Mouse (Mus musculus) cerebellum, adult (tissue): Measurements from ENCODE around the gene Scamp2.
A peak's percentile ranks its signal among the peaks of the same experiment; 100 is the strongest.

ENCODE experiments used
- ATAC-seq: cut with Nextera tagmentation; 2 replicates; pipeline ENCODE4 v1.9.2; 2017; ENCODE audit warnings: mild to moderate bottlenecking, moderate library complexity, mixed read lengths; ENCODE audit not compliant: insufficient number of reproducible peaks, low FRiP score, low TSS enrichment

Gene Scamp2

GRCm38 (mm10) chr9:57590726-57591125, 30.0 kb downstream of the Scamp2 start:
- ATAC-seq: no peak

DNA sequence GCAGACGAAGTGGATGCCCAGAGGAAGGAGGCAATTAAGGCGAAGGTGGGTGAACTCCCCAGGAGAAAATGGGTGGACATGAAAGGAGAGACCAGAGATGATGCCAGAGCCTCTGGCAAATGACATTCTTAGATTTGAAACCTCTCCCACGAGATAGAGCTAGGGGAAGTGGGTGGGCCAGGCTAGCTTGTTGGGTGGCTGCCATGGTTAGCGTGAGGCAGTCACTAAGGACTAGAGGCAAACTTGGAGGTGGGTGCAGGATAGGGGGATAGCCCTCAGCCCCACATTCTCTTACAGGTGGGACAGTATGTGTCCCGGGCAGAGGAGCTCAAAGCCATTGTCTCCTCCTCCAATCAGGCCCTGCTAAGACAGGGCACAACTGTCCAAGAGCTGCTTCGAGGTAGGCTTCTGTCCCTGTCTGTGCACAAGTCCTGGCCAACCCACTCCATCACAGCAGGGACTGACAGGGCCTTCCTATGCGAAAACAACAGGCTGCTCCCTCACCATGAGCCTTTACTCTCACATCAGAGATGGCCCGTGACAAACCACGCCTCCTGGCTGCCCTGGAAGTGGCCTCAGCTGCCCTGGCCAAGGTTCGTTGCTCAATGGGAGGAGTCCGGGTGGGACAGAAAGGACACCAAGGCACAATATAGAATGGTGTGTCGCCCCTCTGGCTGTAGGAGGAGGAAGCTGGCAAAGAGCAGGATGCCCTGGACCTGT, 32.9 kb downstream of the Scamp2 start:
- ATAC-seq: no peak

GRCm38 (mm10) chr9:57594174-57594509, 33.4 kb downstream of the Scamp2 start:
- ATAC-seq: no peak

- no peak for ATAC-seq
Measured at GRCm38 (mm10) chr9:57597265-57597664, 36.5 kb downstream of the Scamp2 start.

DNA sequence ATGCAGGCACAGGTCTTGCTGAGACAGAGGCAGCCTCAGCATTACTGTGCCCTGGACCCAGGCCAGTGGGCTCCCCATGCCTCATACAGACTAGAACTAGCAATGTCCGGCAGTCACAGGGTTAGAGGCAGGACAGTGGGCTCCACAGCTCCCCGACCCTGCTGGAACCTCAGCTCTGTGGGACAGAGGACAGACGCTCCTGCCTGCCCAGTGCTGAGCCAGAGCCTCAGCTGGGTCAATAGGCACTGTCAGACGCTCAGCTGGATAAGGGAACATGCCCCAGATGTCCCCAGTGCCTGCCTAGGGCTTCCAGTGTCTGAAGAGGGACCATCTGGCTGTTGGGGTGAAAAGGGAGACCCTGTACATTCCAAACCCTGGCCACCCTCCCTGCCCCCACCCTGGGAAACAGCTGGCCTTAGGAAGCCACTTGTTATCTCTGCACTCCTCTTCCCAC, 37.2 kb downstream of the Scamp2 start:
- no peak for ATAC-seq

DNA sequence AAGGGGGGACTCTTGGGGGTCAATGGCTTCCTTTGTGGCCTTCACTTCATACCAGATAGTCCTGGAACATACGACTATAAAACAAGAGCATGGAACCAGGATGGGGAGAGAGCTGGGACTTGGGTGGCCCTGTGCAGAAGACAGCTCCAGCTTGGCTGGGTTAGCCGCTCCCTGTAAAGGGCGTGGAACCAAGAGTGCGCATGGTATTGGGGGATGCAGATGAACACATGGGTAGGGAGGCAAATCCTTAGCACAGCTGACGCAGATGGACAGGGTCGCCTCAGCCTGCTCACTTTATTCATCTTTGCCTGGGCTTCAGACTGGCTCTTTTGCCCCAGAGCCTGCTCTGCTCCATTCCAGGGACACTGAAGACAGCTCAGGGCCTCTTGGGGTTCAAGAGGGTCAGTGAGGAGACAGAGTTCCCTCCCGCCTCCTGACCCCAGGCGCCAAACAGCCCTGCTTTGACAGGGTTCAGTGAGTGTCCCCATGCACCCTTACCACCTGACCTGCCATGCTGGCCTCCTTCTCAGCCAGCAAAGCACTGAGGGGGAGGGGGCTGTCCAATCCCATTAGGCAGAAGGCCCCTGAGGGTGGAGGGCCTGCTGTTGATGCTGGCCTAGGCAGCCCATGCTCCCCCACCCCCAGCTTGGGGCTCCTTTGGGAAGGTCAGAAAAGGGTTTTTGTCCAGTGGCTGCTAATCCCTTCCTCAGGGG, 38.3 kb downstream of the Scamp2 start:
- ATAC-seq: no peak

DNA sequence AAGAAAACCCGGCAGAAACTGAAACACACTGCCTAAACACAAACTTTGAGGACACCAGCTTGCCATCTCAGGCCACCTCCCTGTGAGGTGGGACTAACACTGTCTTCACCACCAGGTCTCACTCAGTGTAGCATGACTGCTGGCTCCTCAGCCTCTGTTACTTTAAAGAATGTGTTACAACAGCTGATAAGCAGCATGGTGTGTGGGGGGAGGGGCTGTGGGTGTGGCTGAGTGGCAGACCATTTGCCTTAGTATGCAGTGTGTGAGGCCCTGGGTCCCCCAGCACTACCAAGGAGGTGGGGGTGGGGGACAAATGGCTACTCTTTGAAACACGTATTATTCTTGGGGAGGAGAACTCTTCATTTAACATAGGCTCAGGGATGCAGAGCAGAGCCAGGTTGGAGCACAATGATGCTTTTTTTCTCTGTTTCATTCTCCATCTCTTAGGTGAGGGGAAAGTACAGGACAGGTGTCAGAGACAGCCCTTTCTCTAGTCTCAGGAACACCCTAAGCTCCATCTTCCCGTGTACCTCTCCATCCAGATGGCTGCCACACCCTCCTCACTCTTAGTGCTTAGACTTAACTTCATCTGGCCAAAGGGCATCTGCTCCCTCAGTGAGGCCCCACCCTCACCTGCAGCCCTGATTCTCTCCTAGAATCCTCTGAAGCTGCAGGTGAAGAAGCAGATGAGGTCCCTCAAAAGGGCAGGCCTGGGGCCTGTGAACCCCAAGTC, 40.0 kb downstream of the Scamp2 start:
- ATAC-seq: no peak

DNA sequence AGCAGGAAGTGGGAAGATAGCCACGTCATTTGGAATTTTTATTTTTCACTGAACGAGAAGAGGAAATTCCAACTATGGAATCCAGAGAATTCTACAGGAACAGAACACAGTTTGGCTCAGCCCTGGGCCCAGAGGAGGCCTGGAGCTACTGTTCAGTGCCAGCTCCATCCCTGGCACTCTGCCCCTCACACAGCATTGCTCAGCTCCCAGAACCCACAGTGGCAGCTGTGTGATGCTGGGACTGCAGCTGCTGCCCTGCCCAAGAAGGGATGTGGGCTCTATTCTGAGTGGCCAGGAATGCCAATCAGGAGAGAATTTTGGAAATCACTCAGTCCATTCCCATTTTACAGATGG, 40.6 kb downstream of the Scamp2 start:
- no peak for ATAC-seq

- no peak for ATAC-seq
Measured at GRCm38 (mm10) chr9:57602098-57602497, 41.4 kb downstream of the Scamp2 start.

GRCm38 (mm10) chr9:57604875-57605274, 44.1 kb downstream of the Scamp2 start:
- ATAC-seq: no peak

DNA sequence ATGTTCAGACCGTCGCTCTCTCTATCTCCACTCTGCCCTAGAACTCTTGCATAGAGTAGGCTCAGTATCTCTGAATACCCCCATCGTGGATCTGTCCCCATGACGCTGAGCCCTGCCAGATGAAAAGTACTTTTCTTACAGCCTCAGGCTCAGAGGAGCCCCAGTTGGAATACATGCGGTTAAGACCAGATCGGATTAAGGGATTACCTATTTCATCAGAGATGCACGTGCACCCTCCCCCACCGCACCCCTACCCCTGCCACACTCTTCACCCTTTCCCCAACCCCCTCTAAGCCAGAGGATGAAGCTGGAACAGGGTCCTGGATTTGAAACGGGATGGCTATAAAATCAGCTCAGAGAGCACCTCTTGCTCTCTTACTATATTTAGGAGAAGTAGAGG, 44.8 kb downstream of the Scamp2 start:
- no peak for ATAC-seq

DNA sequence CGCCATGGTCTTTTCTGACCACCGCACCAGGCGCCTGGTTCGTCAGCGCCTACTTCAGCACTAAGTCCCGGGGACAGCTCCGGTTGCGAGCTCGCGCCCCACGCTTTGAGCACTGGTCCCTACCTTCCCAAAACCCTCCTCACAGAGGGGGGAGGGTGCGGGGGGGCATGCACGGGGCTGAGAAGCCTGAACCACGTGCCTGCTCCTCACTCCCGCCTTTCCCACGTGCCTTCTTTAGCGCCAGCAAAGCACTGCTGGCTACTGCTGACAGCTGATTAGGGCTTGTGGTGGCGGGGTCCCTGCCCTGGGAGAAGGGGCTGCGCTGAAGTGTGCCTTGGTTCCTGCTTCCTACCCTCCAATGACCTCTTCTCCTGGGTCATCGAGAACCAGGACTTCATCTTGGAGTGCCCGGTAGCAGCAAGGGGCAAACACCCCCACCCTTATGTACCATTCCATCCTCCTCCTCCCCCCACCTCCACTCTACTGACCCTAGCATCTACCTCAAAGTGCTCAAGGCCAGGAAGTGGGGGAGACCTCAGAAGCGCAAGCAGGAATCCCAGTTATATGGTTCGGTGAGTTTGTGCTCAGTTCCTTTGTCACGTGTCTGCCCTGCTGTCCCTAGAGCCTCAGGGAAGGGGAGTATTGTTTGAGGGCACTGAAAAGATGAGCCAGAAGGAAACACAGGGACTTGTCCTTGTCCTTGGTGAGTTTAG, 45.6 kb downstream of the Scamp2 start, which contains the start of gene Cplx3:
Cplx3 (minus strand) TSS at position 143 of the 713 bp plus-strand sequence.
- ATAC-seq: no peak

- no peak for ATAC-seq
Measured at GRCm38 (mm10) chr9:57609803-57610202, 49.1 kb downstream of the Scamp2 start.

GRCm38 (mm10) chr9:57610359-57610826, 49.6 kb downstream of the Scamp2 start:
- ATAC-seq: 0 out of 2 replicates have a peak, but pooled peaks have one; percentile 40

GRCm38 (mm10) chr9:57612587-57612986, 51.8 kb downstream of the Scamp2 start:
- ATAC-seq: no peak

DNA sequence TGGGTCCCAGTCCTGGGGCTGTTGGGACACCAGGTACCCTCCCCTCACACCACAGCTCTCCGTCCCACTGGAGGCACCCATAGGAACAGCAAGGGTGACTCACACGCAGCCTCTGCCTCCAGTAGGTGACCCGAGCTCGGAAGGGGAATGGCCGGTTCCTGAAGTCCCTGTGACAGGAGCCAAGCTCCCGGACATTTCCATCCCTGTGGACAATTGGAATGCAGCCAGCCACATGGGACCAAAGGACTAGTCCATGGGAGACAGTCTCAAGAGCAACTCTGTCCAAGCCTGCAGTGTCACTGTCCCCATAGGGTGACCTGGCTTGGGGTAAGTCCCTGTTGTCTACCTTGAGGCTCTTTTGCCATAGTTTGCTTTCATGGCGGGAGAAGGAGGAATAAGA, 53.2 kb downstream of the Scamp2 start:
- no peak for ATAC-seq

DNA sequence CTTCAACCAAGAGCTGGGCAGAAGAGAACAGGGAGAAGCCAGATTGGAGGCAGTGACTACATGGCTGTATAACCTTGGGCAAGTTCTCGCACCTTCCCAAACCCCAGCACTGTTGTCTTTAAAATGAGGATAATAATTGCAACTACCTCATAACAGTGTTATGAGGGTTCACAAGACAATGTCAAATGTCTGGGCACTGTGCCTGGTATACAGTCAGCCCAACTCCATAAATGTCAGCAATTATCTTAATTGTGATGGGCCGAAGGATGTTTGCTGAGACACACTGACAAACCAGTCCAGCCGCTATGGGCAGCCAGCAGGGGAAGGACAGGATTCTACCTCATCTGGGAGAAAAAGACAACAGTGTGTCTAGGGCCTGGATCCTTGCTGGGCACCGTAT, 54.0 kb downstream of the Scamp2 start:
- ATAC-seq: no peak

DNA sequence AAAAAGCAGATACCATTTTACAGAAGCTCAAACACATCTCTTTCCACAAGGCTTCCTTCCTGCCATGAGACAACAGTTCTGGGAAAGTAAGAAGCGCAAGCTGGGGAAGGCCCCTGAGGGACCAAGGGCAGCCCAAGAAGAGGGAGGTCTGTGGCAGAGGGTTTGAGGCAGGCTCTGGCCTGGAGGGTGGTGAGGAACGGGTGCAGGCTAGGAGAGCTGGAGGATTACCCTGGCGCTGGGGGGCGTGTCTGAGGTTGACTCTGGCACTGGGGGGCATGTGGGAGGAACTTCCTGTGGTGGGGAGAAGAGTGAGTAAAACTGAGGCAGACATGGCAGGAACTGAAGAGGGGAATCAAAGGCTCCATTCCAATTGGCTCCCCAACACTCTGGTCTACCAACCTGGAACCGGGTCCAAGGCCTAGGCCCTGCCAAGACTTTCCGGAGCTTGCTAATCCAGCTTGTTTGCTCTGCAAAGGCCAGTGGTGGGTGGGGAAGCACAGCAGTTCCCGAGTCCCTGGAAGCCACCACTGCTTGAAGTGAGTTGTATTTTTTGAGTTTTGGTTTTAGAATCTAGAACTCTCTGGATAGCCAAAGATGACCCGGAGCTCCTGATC, 56.9 kb downstream of the Scamp2 start:
- ATAC-seq: no peak

GRCm38 (mm10) chr9:57618854-57619253, 58.1 kb downstream of the Scamp2 start:
- ATAC-seq: no peak

DNA sequence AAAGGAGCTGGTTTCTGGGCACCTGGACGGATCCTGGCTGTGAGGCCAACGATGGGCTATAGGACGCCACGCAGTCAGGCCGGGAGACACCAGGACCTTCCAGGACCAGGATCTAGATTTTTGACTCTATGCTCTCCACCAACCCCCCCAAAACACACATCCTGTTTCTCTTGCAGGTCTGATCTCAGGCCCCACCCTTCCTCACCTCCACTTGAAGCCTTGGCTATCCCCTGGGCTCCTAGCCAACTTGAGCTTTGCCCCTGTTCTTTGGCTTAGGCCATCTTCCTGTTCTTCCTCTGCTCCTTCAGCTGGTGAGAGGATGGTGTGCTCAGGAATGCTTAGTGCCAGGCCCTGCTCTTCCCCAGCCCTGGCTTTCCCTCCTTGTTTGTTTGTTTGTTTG, 59.9 kb downstream of the Scamp2 start, which contains the start of gene Lman1l:
Lman1l (minus strand) TSS at position 101 of the 400 bp plus-strand sequence.
- no peak for ATAC-seq
